Mouse (Mus musculus) skeletal muscle tissue, adult 2 months (tissue): ENCODE results near the gene Mrvi1.

Experiments used
- DNase-seq: peaks from one replicate; pipeline ENCODE4 v3.0.0-alpha.2; 2012; ENCODE audit warnings: low read depth, low spot score

The Mrvi1 gene

DNA sequence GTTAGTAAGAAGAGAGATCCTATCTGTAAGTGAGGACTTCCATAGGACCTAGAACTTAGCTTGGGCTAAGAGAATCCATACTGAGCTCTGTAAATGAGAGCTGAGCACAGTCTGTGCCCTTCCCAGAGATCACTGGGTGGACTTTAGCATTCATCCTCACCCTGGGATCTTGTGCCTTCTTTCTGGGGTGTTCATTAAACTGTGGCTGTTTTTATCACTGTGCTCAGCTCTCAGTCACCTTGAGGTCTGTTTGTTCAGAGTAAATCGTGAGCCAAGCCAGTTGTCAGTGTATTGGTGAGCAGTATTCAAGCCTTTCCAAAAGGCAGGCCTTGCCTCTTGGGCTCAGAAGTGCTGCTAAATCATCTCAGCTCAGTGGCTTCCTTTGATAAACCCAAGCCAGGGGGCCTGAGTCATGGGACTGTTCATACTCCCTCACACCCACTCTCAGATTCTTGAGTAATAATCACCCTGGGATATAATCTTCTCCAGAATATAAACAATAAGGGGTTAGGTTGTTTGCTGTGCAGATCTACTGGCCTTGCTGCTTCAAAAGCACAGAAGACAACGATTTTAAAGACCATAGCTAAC is 100.4 kb downstream of the Mrvi1 start:
- no peak for DNase-seq

DNA sequence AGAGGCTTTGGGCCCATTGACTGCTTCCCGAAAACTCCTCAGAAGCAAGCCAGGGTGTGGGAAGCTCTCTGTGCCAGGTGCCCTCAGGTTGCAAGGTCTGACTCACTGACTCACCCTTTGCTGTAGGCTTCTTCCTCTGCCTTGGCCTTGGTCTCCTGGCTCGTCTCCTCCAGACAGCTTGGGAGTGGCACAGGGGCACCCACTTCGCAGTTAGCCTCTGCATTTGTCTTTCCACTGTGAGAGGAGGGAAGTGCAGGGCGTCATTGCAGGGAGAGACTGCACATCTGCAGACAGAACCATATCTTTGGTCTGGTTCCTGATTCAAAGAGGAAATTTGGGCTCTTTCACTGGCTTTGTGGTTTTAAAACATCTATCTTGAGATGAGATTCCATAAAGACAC is 104.2 kb downstream of the Mrvi1 start:
- no peak for DNase-seq

DNA sequence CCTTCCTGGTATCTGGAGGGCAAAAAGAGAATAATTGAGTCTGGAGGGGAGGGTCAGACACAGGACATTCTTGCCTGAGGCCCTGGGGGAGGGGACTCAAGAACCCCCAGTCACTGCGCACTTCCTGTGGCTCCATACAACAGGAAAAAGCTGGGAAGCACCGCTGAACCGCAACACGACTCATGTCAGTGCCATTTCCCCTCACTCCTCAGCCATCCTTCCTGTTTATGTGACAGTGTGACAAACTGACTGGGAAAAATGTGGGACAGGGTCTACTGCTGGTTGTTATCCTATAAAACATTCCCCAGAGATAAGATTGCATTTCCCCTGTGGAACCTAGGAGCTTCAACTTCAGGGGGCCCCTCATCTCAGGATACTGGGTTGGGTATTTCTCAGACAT is 105.3 kb downstream of the Mrvi1 start:
- DNase-seq: no peak

DNA sequence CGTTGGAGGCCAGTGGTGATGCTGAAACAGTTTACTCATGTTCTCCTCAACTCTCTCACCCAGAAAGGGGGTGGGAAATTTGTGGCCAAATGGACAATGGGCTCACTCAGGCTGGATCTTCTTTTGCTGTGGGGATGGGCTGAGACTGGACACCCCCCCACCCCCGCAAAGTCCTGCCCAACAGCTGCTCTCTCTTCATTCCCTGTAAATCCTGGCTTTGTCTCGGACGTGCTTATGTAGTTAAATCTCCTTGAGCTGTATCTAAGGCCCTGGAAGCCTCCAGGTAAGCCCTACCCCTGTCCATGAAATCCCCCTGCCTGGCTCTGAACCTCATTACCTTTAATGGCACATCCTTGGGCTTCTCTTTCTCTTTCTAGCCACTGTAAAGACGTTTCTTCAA is 113.5 kb downstream of the Mrvi1 start:
- DNase-seq: no peak

DNA sequence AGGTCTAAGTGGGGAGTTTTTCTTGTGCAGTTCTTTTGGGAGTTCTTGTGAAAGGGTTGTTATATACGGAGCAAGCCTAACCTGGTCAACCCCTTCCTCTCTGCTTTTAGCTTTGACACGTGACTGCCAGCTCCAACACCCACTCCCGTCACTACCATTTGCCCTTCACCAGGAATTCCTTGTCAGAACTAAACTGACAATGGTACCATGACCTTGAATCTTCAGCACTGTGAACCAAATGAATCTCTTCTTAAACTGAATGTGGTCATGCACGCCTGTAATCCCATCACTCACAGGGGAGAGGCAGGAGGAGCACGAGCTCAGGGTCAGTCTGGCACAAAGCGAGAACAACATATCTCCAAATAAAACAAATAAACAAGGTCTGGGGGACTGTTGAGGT is 115.1 kb downstream of the Mrvi1 start:
- no peak for DNase-seq

DNA sequence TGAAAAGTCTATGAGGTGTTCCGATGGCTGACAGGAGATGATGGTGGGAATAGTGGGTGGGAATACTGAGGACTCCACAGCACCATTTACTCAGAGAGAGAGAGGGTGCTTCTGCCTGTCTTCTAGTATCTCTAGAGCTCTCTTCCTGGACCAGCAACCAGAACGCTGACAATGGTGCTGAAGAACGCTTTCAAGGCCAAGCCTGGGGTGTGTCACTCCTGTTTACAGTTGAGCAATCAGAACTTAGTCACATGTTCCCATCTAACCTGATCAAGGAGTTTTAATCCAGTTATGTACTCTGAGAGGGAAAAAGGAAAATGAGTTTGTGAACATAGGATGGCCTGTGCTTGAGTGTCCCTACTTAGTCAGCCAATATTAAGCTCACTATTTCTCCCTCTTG is 116.2 kb downstream of the Mrvi1 start:
- DNase-seq: no peak

DNA sequence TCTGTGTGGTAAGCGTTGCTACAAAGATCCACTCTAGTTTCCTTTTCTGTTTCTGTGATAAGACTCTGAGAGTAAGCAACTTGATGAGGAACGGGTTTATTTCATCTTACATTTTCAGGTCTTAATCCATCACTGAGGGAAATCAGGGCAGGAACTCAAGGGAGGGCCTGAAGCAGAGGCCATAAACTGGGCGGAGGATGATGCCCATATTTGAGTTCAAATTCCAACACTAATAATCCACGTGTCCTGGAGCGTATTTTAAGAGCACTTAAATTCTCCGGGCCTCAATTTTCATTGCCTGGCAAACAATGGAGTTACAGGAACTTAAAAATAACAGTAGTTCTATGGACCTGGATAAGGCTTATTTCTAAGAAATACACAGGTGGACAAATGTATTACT is 116.7 kb downstream of the Mrvi1 start:
- no peak for DNase-seq

DNA sequence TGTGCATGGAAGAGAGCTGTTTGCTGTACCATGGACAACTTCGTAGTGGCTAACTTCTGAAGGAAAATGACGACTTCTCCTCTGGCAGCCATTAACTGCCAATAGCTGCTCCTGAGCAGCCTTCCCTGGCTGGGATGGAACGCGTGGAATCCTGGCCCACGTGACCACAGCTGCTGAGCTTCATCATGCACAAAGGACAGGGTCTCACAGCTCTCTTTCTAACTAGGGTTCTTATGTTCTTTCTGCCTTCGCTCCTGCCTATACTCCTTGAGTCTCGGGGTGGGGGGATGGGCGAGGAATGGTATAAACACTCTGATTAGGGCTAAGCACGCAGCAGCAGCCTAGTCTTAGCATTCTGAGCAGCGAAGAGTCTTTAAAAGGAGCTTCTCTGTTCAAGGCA is 117.2 kb downstream of the Mrvi1 start:
- no peak for DNase-seq

DNA sequence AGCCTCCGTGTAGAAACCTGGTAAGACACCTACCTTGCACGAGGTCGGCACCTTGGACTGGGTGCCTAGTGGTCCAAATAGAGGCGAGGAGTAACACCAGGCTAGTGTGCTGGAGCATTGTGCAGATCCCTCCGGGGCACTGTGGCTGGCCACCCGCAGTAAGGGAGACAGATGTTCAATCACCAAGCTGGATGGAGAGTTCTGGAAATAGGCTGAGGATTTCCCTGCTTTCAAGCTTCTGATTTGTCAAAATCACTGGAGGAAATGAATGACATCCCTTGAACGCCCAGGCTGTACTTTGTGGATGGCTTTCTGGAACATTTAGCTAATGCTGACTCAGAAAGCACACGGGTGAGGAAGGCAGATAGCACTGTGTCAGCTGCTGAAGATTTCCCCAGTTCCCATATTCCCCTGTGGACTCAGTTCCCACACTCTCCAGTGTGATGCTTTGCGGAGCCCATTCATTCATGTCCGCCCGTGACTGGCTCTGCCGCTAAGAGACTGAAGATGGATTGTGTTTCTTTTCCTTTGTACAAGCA is 119.4 kb downstream of the Mrvi1 start, which contains the start of gene Lyve1:
Gene Lyve1 (minus strand): TSS at position 489 of the 539 bp plus-strand sequence.
- DNase-seq: peak; percentile 19

DNA sequence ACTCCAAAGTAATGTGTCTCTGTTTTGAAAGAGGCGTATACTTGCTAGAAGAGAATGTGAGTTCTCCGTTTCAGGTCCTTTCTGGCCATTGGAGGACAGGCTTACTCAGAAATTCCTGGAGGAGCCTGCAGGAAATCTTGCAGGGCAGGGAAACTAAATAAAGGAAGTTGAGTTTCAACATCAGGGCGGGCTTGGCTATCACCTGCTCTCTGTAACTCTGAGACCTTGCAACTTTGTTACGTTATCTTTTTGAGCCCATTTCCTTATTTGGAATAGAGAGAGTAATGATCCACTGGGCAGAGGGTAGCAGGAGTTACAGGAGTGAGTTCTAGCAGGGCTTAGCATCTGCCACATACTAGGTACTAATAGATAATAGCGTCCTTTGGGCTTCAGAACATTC is 122.1 kb downstream of the Mrvi1 start:
- no peak for DNase-seq

DNA sequence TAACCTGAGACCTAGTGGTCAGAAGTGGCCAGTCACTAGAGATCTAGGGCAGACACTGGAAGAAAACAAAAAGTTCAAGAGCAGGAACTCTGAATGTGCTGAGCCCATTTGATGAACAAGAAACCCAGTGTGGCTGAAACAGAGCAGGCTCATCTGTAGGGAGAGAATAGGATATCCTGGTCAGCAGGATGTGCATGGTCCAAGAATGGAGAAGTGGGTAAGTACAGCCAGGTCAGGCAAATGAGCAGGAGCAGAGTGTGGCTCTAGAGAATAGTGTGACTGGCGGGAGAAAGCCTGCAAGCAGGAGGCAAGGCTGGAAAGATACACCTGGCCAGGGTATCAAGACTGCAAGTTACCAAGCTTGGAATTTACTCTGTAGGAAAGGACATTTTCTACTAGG is 126.7 kb downstream of the Mrvi1 start:
- no peak for DNase-seq

DNA sequence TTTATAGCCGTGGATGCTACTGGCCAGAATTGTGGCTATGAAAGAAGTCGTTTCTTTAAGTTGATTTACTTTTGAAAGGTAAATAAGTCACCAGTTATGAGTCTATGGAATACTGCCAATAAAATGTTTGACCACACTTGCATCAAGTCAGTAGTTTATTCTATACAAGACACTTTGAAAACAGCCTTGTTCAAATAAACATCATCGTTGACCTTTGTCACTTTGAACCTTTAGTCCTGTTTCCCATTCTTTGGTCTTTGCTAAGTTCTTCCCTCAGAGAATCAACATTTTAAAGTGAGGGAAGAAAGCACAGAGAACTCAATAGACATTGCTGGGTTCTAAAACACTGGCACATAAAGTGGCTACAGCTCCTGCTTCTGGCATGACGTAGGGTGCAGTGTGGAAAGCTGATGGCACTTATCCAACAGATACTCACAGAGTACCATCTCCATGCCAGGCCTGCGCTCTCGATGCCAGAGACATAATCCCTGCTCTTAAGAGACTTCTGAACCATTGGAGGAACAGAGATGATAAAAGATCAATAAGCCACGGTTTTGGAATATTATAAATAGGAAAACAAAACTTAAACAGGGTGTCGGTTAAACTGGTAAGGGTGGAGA is 127.2 kb downstream of the Mrvi1 start:
- peak; percentile 42 for DNase-seq

DNA sequence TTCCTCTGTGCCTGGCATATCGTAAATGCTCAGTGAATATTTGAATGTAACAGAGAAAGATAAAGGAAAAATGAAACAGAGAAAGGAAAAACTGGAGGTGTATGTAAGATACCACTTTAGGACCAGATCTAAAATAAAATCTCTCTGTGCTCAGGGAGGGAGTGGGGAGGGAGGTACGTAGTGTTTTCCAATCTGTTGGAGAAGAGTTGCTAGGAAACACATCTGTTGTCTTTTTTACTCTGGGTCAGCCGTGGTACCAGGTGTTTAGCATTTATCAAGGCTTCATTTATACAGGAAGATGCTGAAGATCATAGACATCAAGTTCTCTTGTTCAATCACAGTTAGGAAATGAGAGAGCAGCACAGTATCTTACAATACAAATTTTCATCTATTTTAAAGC is 127.7 kb downstream of the Mrvi1 start:
- no peak for DNase-seq

DNA sequence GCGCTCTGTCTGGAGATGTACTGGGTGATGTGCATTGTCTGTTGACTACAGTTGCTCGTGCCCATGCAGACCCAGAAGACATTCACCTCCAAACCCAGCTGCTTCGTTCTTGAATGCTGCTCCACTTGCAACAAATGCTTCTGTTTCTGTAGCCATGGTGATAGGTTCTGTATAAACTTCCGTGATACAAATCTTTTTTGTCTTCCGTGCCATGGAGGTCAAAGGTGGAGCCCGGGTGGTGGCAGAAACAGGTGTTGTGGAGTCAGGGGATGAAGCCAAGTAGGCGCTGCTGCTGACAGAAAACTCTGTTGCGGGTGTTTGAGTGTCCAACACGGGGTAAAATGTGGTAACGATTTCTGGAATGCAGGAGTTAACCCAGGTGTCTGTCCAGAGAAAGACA is 128.7 kb downstream of the Mrvi1 start:
- DNase-seq: no peak

DNA sequence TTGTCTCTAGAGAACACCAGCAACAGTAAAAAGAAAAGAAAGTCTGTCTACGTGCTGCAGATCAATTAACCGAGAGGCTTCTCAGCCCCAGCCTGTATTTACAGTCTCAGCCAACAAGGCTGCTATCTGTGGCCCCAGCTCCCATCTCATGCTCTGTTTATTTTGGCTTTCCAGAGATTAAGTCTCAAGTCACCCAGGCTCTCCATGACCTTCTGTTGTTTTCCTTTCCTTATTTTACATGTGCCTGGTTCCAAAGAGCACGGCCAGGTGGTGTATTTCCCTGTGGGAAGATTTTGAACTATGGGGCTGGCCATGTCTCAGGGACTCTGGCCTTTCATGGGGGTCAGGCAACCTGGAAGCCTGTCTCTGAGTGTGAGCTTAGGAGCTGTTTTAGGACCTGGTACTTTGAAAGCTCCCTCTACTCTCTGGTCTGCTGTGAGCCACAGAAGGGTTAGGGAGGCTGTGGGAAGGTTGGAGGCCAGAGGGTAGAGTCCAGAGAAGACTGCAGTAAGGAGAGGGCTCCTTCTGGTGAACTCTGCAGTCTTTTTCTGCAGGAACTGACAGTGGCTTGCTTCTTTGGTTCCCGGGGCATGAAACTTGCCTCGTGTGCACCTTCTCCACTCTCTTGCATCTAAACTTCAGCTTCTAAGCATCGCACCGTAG is 130.6 kb downstream of the Mrvi1 start:
- DNase-seq: no peak

DNA sequence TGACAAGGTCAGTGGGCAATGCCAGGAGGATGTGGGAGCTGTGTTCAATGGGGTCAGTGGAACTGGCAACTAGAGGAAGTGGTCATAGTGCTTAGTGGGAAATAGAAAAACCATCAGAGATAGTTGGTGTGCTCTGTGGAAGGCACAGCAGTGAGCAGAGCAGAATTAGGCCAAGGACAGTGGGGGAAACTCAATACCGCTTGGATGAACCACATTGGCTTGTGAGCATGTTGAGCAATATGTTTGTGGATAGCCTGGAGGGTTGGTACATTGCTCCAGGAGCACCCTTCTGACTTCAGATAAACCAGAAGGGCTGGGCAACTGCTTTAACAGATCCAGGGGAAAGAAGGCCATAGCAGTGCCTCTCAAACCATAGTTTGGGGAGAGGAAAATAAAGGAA is 133.9 kb downstream of the Mrvi1 start:
- no peak for DNase-seq

DNA sequence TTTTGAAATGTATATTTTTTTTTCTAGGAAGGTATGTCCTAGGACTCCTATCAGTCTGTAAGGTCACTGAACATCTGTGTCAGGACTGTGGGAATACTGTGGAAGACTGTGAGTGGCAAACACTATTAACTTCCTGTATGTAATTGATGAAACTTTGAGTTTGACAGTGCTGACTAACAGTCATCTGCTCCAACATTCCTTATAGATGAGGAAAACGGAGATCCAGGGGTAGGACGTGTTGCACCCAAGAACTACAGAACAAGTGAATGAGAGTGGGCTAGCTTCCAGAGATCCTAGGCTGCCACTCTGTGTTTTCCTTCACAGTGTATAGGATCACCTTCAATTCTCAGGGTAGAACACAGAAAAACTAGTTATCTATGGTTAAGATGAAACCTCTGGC is 134.9 kb downstream of the Mrvi1 start:
- DNase-seq: no peak

DNA sequence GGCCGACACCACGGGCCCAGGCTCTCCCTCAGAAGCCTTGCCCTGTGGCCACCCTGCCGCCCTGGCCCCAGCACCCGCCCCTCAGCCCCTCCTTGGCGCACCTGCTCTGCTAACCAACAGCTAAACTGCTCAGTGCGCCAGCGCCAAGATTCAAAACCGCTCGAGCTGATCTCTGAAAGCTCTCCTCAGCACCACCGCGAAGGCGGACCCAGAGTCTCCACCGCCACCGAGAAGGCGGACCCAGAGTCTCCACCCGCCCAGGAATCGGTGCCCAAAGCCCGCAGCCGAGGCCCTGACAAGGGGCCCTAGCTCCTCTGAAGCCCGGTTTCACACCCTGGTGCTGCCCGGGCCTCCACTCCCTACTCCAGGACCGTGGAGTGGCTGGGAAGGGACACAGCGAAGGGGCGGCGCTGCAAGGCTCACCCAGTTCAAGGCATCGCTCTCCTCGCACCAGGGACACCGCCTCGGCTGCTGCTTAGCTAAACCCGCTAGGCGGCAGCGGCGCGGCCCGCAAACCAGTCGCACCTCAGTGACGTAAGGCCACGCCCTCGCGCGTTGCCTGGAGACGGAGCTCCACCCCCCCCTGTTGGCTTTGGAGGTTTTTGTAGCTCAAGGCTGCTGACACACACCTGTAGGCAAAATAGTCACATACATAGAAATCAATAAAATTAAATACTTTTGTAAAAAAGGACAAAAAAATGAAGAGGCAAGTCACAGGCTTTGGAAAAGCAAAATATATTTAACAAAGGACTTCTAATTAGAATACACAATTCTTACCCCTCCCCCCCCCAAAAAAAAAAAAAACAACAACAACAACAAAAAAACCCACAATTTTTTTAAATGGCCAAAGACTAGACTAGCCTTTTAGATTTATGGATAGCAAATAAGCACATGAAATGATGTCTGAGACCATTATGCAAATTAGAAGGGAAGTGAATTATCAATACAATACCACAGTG is 138.1 kb downstream of the Mrvi1 start, which contains the start of gene Rnf141:
Gene Rnf141 (minus strand): TSS at position 542 of the 959 bp plus-strand sequence.
- DNase-seq: peak; percentile 89

DNA sequence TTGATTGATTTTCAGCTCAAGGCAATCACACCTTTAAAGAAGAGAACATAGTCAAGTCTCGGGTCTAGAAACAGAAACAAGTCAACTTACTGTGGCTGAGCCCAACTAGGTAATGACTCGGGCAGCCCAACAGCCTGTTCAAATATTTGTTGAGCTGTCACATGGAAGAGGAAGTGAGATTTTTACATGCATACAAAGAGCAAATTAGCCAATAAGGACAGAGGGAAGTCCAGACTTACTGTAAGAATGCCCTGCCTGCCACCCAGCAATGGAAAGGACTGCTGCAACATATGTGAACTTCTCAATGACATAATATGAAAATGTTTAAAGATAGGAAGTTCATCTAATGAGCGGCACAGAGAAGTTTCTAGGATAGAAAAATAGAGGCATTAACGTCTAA is 141.9 kb downstream of the Mrvi1 start:
- DNase-seq: peak; percentile 46

DNA sequence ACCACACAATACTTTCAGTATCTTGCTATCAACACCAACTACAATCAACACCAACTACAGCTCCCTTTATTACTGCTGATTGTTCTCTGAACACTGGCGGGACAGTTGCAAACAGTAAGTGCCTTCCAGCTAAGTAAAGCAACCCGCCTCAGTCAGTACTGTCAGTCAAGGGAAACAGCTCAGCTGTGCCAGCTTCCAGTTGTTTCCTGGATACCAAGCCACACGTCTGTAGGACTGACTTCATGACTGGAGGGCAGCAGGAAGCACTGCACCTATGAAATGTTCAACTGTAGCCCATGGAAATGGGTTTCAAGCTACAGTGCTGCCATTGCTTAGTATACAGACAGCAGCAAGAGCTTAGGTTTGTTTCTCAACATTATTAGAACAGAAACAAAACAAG is 147.7 kb downstream of the Mrvi1 start:
- DNase-seq: no peak

DNA sequence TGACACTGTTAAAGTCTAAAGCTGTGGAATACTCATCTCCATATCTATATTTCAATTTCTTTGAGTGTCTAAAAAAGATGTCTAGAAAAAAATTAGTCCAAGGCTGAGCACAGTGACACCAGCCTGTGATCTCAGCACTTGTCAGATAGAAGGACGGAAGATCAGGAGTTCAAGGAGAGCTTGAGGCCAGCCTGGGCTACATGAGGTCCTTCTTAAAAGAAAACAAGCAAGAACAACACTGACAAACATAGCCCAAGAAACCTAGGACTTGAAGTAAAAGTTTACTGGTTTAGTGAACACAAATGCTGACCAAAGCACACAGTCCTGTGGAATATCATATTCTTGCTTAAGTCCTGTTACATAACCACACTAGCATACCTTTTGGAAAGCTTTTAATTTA is 148.2 kb downstream of the Mrvi1 start:
- no peak for DNase-seq

DNA sequence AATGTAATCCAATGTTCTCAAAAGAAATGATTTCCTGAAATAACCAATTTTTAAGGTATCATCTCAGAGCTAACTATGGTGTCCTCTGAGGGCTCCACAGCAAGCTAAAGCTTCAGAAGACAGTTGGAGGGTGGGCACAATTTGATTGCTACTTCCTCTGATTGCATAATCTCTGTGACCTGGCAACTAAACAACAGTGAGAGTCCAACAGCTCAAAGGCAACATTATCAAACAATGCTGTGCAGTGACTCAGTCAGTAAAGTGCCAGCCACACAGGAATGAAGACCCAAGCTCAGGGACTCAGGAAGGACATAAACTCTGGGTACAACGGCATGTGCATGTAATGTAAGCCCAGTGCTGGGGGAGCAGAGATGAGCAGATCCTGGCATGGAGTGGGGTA is 149.2 kb downstream of the Mrvi1 start:
- no peak for DNase-seq
